ENCODE assay signal across 8 mouse cellular contexts in genomic region chr6:112489910-112490559, GRCm38 (mm10). TPM values are rescaled to one million over a fixed set of nuclear protein-coding genes. Genes with fewer than 3 reads are reported as not detected.
DNase-seq lines count a peak whose midpoint lies in the region; ATAC-seq and TF ChIP-seq lines count a peak whose summit lies in the region.

Gene Oxtr (minus strand): TSS chr6:112489943.

- DNase-seq in layer of hippocampus, adult 2 months (ENCODE audit: low spot score in 2 of 2), result no peak
- no peak for DNase-seq in layer of hippocampus, adult 9-11 months
- peak; percentile 65 for DNase-seq in intestine, embryonic 14.5 days (ENCODE audit: low spot score)
- no peak for DNase-seq in thymus, adult 18-20 months
- DNase-seq in thymus, postnatal 14 days, result no peak

- peak within 1 kb of the TSS; percentile 23; the same call in 1 of the 2 replicates for H3K9ac ChIP-seq in intestine, embryonic 14.5 days (ENCODE audit: low read length)
- H3K9ac ChIP-seq in neural tube, embryonic 13.5 days, result peak within 1 kb of the TSS; percentile 65

- H3K27ac ChIP-seq in layer of hippocampus, adult 2 months, result no peak within 1 kb of the TSS
- H3K27ac ChIP-seq in cortical plate, adult 2 months (ENCODE audit: insufficient read depth, low read length), result no peak within 1 kb of the TSS
- H3K27ac ChIP-seq in intestine, embryonic 14.5 days (ENCODE audit: low read depth), result no peak within 1 kb of the TSS
- H3K27ac ChIP-seq in neural tube, embryonic 13.5 days (replicated peaks), result no peak within 1 kb of the TSS

- peak within 1 kb of the TSS; percentile 55 for H3K4me3 ChIP-seq in layer of hippocampus, adult 2 months
- peak within 1 kb of the TSS; percentile 25 for H3K4me3 ChIP-seq in cortical plate, adult 2 months (ENCODE audit: insufficient read depth, low read length)
- H3K4me3 ChIP-seq in intestine, embryonic 14.5 days (ENCODE audit: low read depth, low read length), result peak within 1 kb of the TSS; percentile 37
- H3K4me3 ChIP-seq in neural tube, embryonic 13.5 days, result peak within 1 kb of the TSS; percentile 39

- 5% methylated on average over 24 of the region's 24 CpGs for WGBS in intestine, embryonic 14.5 days
- 7% methylated on average over 24 of the region's 24 CpGs for WGBS in neural tube, embryonic 13.5 days

- H3K4me2 ChIP-seq in intestine, embryonic 14.5 days (ENCODE audit: low read length), result peak within 1 kb of the TSS; percentile 78
- peak within 1 kb of the TSS; percentile 70 for H3K4me2 ChIP-seq in neural tube, embryonic 13.5 days

- no peaks in the 10 kb centered on the region for H3K4me1 ChIP-seq in cortical plate, adult 2 months (ENCODE audit: control insufficient read depth, insufficient read depth, low read length)
- H3K4me1 ChIP-seq in intestine, embryonic 14.5 days (replicated peaks; ENCODE audit: control insufficient read depth, insufficient read depth, low read length), result peaks cover 9% of the 10 kb centered on the region
- peaks cover 28% of the 10 kb centered on the region for H3K4me1 ChIP-seq in neural tube, embryonic 13.5 days (replicated peaks)

- ATAC-seq in intestine, embryonic 14.5 days (replicated peaks; ENCODE audit: low FRiP score, low TSS enrichment, low read depth), result peak; percentile 20; the same call in 1 of the 2 replicates
- peak; percentile 30 for ATAC-seq in neural tube, embryonic 13.5 days (ENCODE audit: low read depth)
- ATAC-seq in inflammation-experienced regulatory T-cells, adult 6 months, result no peak

- TF ChIP-seq POLR2A in cortical plate, adult 2 months (IDR thresholded peaks at IDR 0.05; ENCODE audit: extremely low read depth, insufficient read depth, low read length), result no peak

- no peaks in the 10 kb centered on the region for H3K9me3 ChIP-seq in intestine, embryonic 14.5 days (ENCODE audit: control insufficient read depth, low read length)
- H3K9me3 ChIP-seq in neural tube, embryonic 13.5 days, result no peaks in the 10 kb centered on the region

- no peaks in the 10 kb centered on the region for H3K36me3 ChIP-seq in intestine, embryonic 14.5 days (ENCODE audit: control insufficient read depth, insufficient read depth, low read length)
- H3K36me3 ChIP-seq in neural tube, embryonic 13.5 days, result no peaks in the 10 kb centered on the region

- TF ChIP-seq CTCF in layer of hippocampus, adult 2 months (conservative IDR thresholded peaks at IDR 0.05), result no peak
- TF ChIP-seq CTCF in cortical plate, adult 2 months (IDR thresholded peaks at IDR 0.05; ENCODE audit: extremely low read depth, insufficient read depth, low read length), result no peak

- peaks cover 47% of the 10 kb centered on the region for H3K27me3 ChIP-seq in intestine, embryonic 14.5 days (replicated peaks; ENCODE audit: control insufficient read depth, insufficient read depth, low read length)
- H3K27me3 ChIP-seq in neural tube, embryonic 13.5 days, result peaks cover 70% of the 10 kb centered on the region

RNA-seq across cellular contexts. Expression of gene Oxtr, which starts in this region (rescaled TPM):
- 1 to 10 TPM; 5.5 to 6.9 TPM for total RNA-seq in layer of hippocampus, adult 2 months (2021)
- polyA plus RNA-seq in cortical plate, adult 2 months (2012; rRNA removed), result 3.5 and 4.1 TPM in 2 replicates
- polyA plus RNA-seq in intestine, embryonic 14.5 days (2014; fragmentation: Nextera tagmentation; extraction: Ambion mirVana), result 0.24 and 0.39 TPM in 2 replicates
- polyA plus RNA-seq in neural tube, embryonic 13.5 days (2015; fragmentation: Nextera tagmentation; extraction: Ambion mirVana), result 0.63 and 1.4 TPM in 2 replicates
- polyA plus RNA-seq in inflammation-experienced regulatory T-cells, adult 6 months (2017; shearing (Covaris generic)), result not detected

Comparison
In these comparisons a context has a peak if more than half of its experiments do, and no peak if none do; other contexts are left out.
1. Peak in DNase-seq, ATAC-seq, H3K4me3 ChIP-seq, H3K9ac ChIP-seq and H3K4me2 ChIP-seq in intestine, embryonic 14.5 days; RNA of the gene not detected or under 1 TPM.